Mouse (Mus musculus) liver, postnatal 0 days (tissue): ENCODE results near the gene Errfi1.

Source experiments
- CTCF ChIP-seq: sonication (generic); IDR thresholded peaks from 2 replicates; pipeline ENCODE4 v1.5.1; 2016; ENCODE audit warnings: antibody characterized with exemption, low read depth
- EP300 ChIP-seq: IDR thresholded peaks from 2 replicates; pipeline ENCODE4 v1.6.1; 2016; ENCODE audit warnings: antibody characterized with exemption, low read depth, mild to moderate bottlenecking

GRCm38 (mm10) chr4:150843181-150843580 is 10.5 kb upstream of the Errfi1 start:
- TF ChIP-seq CTCF (no peak), EP300 (no peak)
